Mouse (Mus musculus) lung, postnatal 0 days (tissue): Measurements from ENCODE around the gene Iqce. TPM values are rescaled to one million over a fixed set of nuclear protein-coding genes. Genes with fewer than 3 reads are reported as not detected.
A peak's percentile ranks its signal among the peaks of the same experiment; 100 is the strongest.

Experiments
- ATAC-seq: fragments of 200-750 bp; cut with Nextera tagmentation; 2 replicates; pipeline ENCODE4 v1.8.0; 2017; ENCODE audit warnings: moderate library complexity
- DNase-seq: peaks from one replicate; pipeline ENCODE4 v3.0.0-alpha.2; 2016; ENCODE audit warnings: low spot score
- H3K27ac ChIP-seq: fragments of 300-500 bp; sonication (generic); 2 replicates; pipeline ENCODE4 v1.5.1; 2014; ENCODE audit warnings: antibody characterized with exemption, mild to moderate bottlenecking, low read length, mixed read lengths
- H3K27me3 ChIP-seq: fragments of 300-500 bp; sonication (generic); replicated peaks from 2 replicates; pipeline ENCODE4 v1.6.1; 2014; ENCODE audit warnings: low read length, mixed read lengths; ENCODE audit not compliant: insufficient read depth
- H3K36me3 ChIP-seq: fragments of 300-500 bp; sonication (generic); 2 replicates; pipeline ENCODE4 v1.6.1; 2014; ENCODE audit warnings: low read length, mixed read lengths; ENCODE audit not compliant: insufficient read depth
- H3K4me1 ChIP-seq: fragments of 300-500 bp; sonication (generic); 2 replicates; pipeline ENCODE4 v1.6.1; 2014; ENCODE audit warnings: antibody characterized with exemption, low read depth, low read length, mixed read lengths; ENCODE audit not compliant: insufficient read depth
- H3K4me2 ChIP-seq: fragments of 300-500 bp; sonication (generic); replicated peaks from 2 replicates; pipeline ENCODE4 v1.6.1; 2014; ENCODE audit warnings: low read depth, mild to moderate bottlenecking, low read length, moderate library complexity, mixed read lengths
- H3K4me3 ChIP-seq: fragments of 300-500 bp; sonication (generic); 2 replicates; pipeline ENCODE4 v1.5.1; 2014; ENCODE audit warnings: low read depth, low read length
- H3K9ac ChIP-seq: fragments of 300-500 bp; sonication (generic); replicated peaks from 2 replicates; pipeline ENCODE4 v1.6.1; 2014; ENCODE audit warnings: low read depth, mild to moderate bottlenecking
- H3K9me3 ChIP-seq: fragments of 300-500 bp; sonication (generic); 2 replicates; pipeline ENCODE4 v1.6.1; 2016; ENCODE audit warnings: low read length, mixed read lengths
- CTCF ChIP-seq: IDR thresholded peaks from 2 replicates; pipeline ENCODE4 v1.5.1; 2016; ENCODE audit warnings: antibody characterized with exemption, mild to moderate bottlenecking
- EP300 ChIP-seq: IDR thresholded peaks from 2 replicates; pipeline ENCODE4 v1.6.1; 2016; ENCODE audit warnings: antibody characterized with exemption, mild to moderate bottlenecking, control low read depth
- WGBS: fragments of 180-500 bp; shearing (Covaris S2); extraction: QIAGEN DNeasy Blood & Tissue Kit; methylation state at CpG from one replicate; pipeline ENCODE4 v1.1.7; 2014; 5-methylcytosine and 5-hydroxymethylcytosine counted together
- polyA plus RNA-seq: library from polyadenylated mRNA; unstranded; fragments of >200 nt; fragmentation: Nextera tagmentation; extraction: Ambion mirVana; gene quantifications from 2 replicates; pipeline ENCODE4 v1.2.1, GENCODE M21; 2015

Gene Iqce
- polyA plus RNA-seq, 1 experiment from 2014 or later, result 11.0 TPM

DNA sequence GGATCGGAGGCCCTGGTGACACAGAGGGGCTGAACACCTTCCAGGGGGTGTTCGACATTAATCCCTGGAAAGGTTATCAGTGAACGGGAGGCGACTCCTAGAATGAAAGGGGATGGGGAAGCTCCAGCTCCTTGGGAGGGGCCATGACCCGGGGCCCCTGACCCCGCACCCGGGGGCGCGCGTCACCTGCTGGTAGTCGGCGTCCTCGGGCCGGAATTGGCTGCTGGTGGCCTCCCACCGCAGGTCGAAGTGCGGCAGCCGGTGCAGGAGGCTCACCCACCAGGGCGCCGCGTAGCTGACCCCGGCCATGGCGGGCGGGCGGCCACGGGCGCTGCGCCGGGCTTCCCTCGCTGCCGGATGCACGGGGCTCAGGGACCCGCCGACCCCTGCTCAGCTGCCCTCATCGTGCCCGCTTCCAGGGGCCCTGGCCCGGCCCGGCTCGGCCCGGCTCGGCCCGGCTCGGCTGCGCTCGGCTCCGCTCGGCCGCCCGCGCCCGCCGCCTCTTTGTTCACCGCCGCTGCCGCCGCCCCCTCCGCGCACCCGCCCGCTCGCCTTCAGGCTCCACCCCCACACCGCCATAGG is 53.6 kb downstream of the Iqce start, which contains the start of gene Ttyh3:
Gene Ttyh3 (minus strand): TSS at position 513 of the 582 bp plus-strand sequence.
- Histone ChIP-seq H3K27ac (peak within 1 kb of the TSS; percentile 85), H3K9ac (peak within 1 kb of the TSS; percentile 78), H3K36me3 (no peaks in the 10 kb centered on the region; the same call in 1 of the 2 replicates), H3K9me3 (no peaks in the 10 kb centered on the region), H3K4me1 (peaks cover 26% of the 10 kb centered on the region), H3K27me3 (no peaks in the 10 kb centered on the region), H3K4me2 (peak within 1 kb of the TSS; percentile 87), H3K4me3 (peak within 1 kb of the TSS; percentile 86)
- WGBS, result under 1% methylated on average over 33 of the region's 62 CpGs
- ATAC-seq, result peak; percentile 34
- TF ChIP-seq CTCF (no peak; the same call in 1 of the 2 replicates), EP300 (no peak)
- no peak for DNase-seq

- ATAC-seq (peak; percentile 1; the same call in 1 of the 2 replicates), DNase-seq (peak; percentile 50)
- Histone ChIP-seq H3K36me3 (no peaks in the 10 kb centered on the region; the same call in 1 of the 2 replicates), H3K9ac (peak overlapping the region; percentile 78), H3K27ac (peak overlapping the region; percentile 85), H3K4me1 (peaks cover 26% of the 10 kb centered on the region), H3K9me3 (no peaks in the 10 kb centered on the region), H3K27me3 (no peaks in the 10 kb centered on the region), H3K4me3 (peak overlapping the region; percentile 86), H3K4me2 (peak overlapping the region; percentile 87)
- 2% methylated on average over 13 of the region's 13 CpGs for WGBS
- no peak for TF ChIP-seq CTCF
These were observed 54.2 kb downstream of the Iqce start for GRCm38 (mm10) chr5:140647821-140648518.

DNA sequence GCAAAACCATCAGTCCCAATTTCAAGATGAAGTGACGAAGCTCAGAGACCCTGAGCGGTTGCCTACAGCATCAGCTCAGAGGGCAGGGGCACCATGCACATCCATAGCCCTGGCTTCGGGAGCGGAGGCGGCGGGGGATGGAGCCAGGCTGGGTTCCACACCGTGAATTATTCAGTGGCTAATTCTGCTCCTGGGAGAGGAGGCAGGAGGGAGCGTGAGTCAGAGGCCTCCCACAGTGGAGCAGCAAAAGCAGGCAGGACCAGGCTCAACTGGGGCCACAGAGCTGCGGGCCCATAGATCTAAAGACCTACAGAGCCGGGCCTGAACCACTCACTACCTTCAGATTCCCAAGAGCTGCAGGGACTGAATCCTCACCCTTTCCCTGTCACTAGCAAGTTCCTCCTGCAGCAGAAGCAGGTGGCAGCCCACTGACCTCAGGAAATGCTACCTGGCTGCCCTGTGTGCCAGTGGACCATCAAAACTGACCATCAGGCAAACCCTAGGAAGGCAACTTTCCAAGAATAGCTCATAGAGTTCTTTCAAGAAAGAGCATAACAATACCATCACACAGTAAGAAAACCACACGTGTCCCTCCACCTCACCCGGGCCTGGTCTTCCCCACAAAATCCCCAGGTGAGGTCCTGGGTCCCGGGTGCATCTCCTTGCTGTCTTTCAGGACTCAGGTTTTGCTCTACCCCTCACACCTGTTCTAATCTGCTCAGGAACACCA is 55.0 kb downstream of the Iqce start:
- no peaks in the 10 kb centered on the region; the same call in 1 of the 2 replicates for H3K36me3 ChIP-seq
- H3K4me2 ChIP-seq, result peak overlapping the region; percentile 87
- H3K9me3 ChIP-seq, result no peaks in the 10 kb centered on the region
- TF ChIP-seq CTCF, result no peak
- TF ChIP-seq EP300, result no peak
- H3K4me1 ChIP-seq, result peaks cover 26% of the 10 kb centered on the region
- H3K9ac ChIP-seq, result peak overlapping the region; percentile 78
- no peak for ATAC-seq
- no peak for DNase-seq
- peak overlapping the region; percentile 86 for H3K4me3 ChIP-seq
- no peaks in the 10 kb centered on the region for H3K27me3 ChIP-seq
- H3K27ac ChIP-seq, result no peak overlapping the region
- WGBS, result 63% methylated on average over 13 of the region's 13 CpGs

DNA sequence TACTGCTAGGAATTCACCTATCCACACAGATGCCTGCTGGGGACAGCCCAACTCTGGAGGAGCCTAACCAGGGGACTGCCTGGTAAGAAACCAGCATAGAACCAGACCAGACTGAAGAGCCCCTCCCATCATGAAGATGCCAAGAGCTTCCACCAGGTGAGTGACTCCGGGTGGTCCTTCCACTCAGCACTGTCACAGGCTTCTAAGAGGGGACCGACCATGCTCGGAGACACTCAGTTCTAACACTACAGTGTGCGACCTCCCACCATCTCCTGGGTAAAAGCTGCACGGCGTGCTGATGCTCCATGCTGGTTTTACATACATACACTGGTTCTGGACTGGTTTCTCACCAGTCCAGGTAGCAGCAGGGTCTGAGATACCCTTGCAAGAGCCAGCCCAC is 56.0 kb downstream of the Iqce start:
- no peak for ATAC-seq
- H3K36me3 ChIP-seq, result no peaks in the 10 kb centered on the region; the same call in 1 of the 2 replicates
- no peaks in the 10 kb centered on the region for H3K9me3 ChIP-seq
- TF ChIP-seq EP300 (no peak), CTCF (no peak)
- H3K9ac ChIP-seq, result no peak overlapping the region
- H3K4me3 ChIP-seq, result no peak overlapping the region
- no peak for DNase-seq
- 92% methylated on average over 6 of the region's 6 CpGs for WGBS
- peaks cover 31% of the 10 kb centered on the region for H3K4me1 ChIP-seq
- no peak overlapping the region for H3K27ac ChIP-seq
- H3K27me3 ChIP-seq, result no peaks in the 10 kb centered on the region
- no peak overlapping the region for H3K4me2 ChIP-seq

GRCm38 (mm10) chr5:140645454-140645853 is 56.7 kb downstream of the Iqce start:
- TF ChIP-seq EP300, result no peak
- TF ChIP-seq CTCF, result no peak
- Histone ChIP-seq H3K4me1 (peaks cover 35% of the 10 kb centered on the region), H3K27me3 (no peaks in the 10 kb centered on the region), H3K9ac (no peak overlapping the region), H3K4me2 (peak overlapping the region; percentile 5; the same call in 1 of the 2 replicates), H3K36me3 (no peaks in the 10 kb centered on the region; the same call in 1 of the 2 replicates), H3K9me3 (no peaks in the 10 kb centered on the region), H3K4me3 (no peak overlapping the region), H3K27ac (no peak overlapping the region)
- ATAC-seq (no peak), DNase-seq (no peak)
- 85% methylated on average over 4 of the region's 4 CpGs for WGBS

DNA sequence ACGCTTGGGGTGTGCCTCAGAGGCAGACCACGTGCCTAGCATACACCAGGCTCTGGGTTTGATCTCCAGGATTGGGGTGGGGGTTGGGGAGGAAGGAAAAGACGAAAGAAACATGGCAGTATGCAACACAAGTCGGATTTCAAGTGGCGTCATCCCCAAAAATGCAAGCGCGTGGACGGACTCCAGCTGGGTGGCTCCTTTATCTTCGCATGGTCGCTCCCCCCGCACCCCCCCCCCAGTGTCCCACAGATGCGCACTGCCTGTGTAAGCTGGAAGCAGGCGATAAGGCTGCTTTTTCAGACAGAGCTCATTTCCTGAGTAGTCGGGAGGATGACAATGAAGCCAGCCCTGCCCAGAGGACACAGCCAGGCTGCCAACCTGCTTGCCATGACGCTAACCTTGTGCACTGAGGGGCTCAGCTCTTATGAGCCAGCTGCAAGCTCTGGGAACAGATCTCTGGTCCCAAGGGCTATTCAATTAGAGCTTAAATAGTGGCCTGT is 57.4 kb downstream of the Iqce start:
- 49% methylated on average over 15 of the region's 15 CpGs for WGBS
- peak; percentile 74 for DNase-seq
- H3K27ac ChIP-seq, result no peak overlapping the region; the same call in 1 of the 2 replicates
- no peak overlapping the region for H3K9ac ChIP-seq
- no peaks in the 10 kb centered on the region for H3K9me3 ChIP-seq
- no peak overlapping the region for H3K4me3 ChIP-seq
- H3K36me3 ChIP-seq, result no peaks in the 10 kb centered on the region; the same call in 1 of the 2 replicates
- peaks cover 35% of the 10 kb centered on the region for H3K4me1 ChIP-seq
- H3K27me3 ChIP-seq, result no peaks in the 10 kb centered on the region
- peak; percentile 45 for ATAC-seq
- 0 out of 2 replicates have a peak overlapping the region, but pooled peaks have one; percentile 5 for H3K4me2 ChIP-seq
- peak; percentile 81 for TF ChIP-seq EP300
- no peak for TF ChIP-seq CTCF
